Mouse (Mus musculus) thymus, adult 2 months (tissue): ENCODE results near the gene Zbtb20.

Experiments
- CTCF ChIP-seq: fragments of 200-500 bp; IDR thresholded peaks from 2 replicates; pipeline ENCODE4 v1.5.1; 2012; ENCODE audit warnings: mild to moderate bottlenecking, control low read depth, low read length, moderate library complexity, borderline replicate concordance; ENCODE audit not compliant: control insufficient read depth, poor library complexity, insufficient read depth; ENCODE audit errors: extremely low read depth
- POLR2A ChIP-seq: fragments of 200-500 bp; IDR thresholded peaks from 2 replicates; pipeline ENCODE4 v1.6.1; 2012; ENCODE audit warnings: mild to moderate bottlenecking, low read length, control low read depth, moderate library complexity; ENCODE audit not compliant: control insufficient read depth, poor library complexity, insufficient read depth; ENCODE audit errors: extremely low read depth

- TF ChIP-seq POLR2A (no peak), CTCF (no peak)
Observed at GRCm38 (mm10) chr16:43628662-43629061, 753.0 kb downstream of the Zbtb20 start.
